Mouse (Mus musculus): ENCODE data around the gene Cela3a. TPM values are rescaled to one million over a fixed set of nuclear protein-coding genes. Genes with fewer than 3 reads are reported as not detected.

Gene Cela3a
- polyA plus RNA-seq, 1 experiment = not detected

- Histone ChIP-seq H3K27ac (ENCODE audit: insufficient read depth, low read length) (no peak overlapping the region), H3K4me3 (ENCODE audit: low read depth, low read length) (no peak overlapping the region), H3K4me1 (ENCODE audit: control insufficient read depth, insufficient read depth, low read length) (peaks cover 6% of the 10 kb centered on the region), H3K9ac (ENCODE audit: low read depth, poor library complexity, severe bottlenecking) (no peak overlapping the region), H3K36me3 (ENCODE audit: control insufficient read depth, insufficient read depth, low read length, poor library complexity, severe bottlenecking) (no peaks in the 10 kb centered on the region), H3K9me3 (replicated peaks; ENCODE audit: control insufficient read depth, insufficient read depth, low read length, poor library complexity, severe bottlenecking) (no peaks in the 10 kb centered on the region), H3K27me3 (ENCODE audit: control insufficient read depth, insufficient read depth, low read length, poor library complexity, severe bottlenecking) (no peaks in the 10 kb centered on the region)
- no peak for TF ChIP-seq CTCF (IDR thresholded peaks at IDR 0.05; ENCODE audit: low read depth, low read length)
- no peak for TF ChIP-seq POLR2A (IDR thresholded peaks at IDR 0.05; ENCODE audit: insufficient read depth, low read length)
- no peak for TF ChIP-seq EP300 (IDR thresholded peaks at IDR 0.05; ENCODE audit: insufficient read depth, low read depth, low read length)
Observed at GRCm38 (mm10) chr4:137371596-137372523, 37.7 kb downstream of the Cela3a start.

GRCm38 (mm10) chr4:137369954-137370750, 39.4 kb downstream of the Cela3a start:
- no peaks in the 10 kb centered on the region for H3K27me3 ChIP-seq (ENCODE audit: control insufficient read depth, insufficient read depth, low read length, poor library complexity, severe bottlenecking)
- peak overlapping the region; percentile 65 for H3K9ac ChIP-seq (ENCODE audit: low read depth, poor library complexity, severe bottlenecking)
- no peaks in the 10 kb centered on the region for H3K36me3 ChIP-seq (ENCODE audit: control insufficient read depth, insufficient read depth, low read length, poor library complexity, severe bottlenecking)
- H3K4me1 ChIP-seq (ENCODE audit: control insufficient read depth, insufficient read depth, low read length) = peaks cover 6% of the 10 kb centered on the region
- peak overlapping the region; percentile 44 for H3K4me3 ChIP-seq (ENCODE audit: low read depth, low read length)
- no peak overlapping the region for H3K27ac ChIP-seq (ENCODE audit: insufficient read depth, low read length)
- TF ChIP-seq POLR2A (IDR thresholded peaks at IDR 0.05; ENCODE audit: insufficient read depth, low read length) (no peak), EP300 (IDR thresholded peaks at IDR 0.05; ENCODE audit: insufficient read depth, low read depth, low read length) (0 out of 2 replicates have a peak, but pooled peaks have one; percentile 6)
- no peaks in the 10 kb centered on the region for H3K9me3 ChIP-seq (replicated peaks; ENCODE audit: control insufficient read depth, insufficient read depth, low read length, poor library complexity, severe bottlenecking)

- Histone ChIP-seq H3K4me3 (ENCODE audit: low read depth, low read length) (no peak overlapping the region), H3K36me3 (ENCODE audit: control insufficient read depth, insufficient read depth, low read length, poor library complexity, severe bottlenecking) (no peaks in the 10 kb centered on the region), H3K4me1 (ENCODE audit: control insufficient read depth, insufficient read depth, low read length) (peaks cover 2% of the 10 kb centered on the region), H3K27ac (ENCODE audit: insufficient read depth, low read length) (no peak overlapping the region), H3K9ac (ENCODE audit: low read depth, poor library complexity, severe bottlenecking) (no peak overlapping the region), H3K9me3 (replicated peaks; ENCODE audit: control insufficient read depth, insufficient read depth, low read length, poor library complexity, severe bottlenecking) (no peaks in the 10 kb centered on the region), H3K27me3 (ENCODE audit: control insufficient read depth, insufficient read depth, low read length, poor library complexity, severe bottlenecking) (no peaks in the 10 kb centered on the region)
- no peak for TF ChIP-seq POLR2A (IDR thresholded peaks at IDR 0.05; ENCODE audit: insufficient read depth, low read length)
- no peak for TF ChIP-seq CTCF (IDR thresholded peaks at IDR 0.05; ENCODE audit: low read depth, low read length)
- TF ChIP-seq EP300 (IDR thresholded peaks at IDR 0.05; ENCODE audit: insufficient read depth, low read depth, low read length) = no peak
Observed at GRCm38 (mm10) chr4:137368198-137368597, 41.4 kb downstream of the Cela3a start.

DNA sequence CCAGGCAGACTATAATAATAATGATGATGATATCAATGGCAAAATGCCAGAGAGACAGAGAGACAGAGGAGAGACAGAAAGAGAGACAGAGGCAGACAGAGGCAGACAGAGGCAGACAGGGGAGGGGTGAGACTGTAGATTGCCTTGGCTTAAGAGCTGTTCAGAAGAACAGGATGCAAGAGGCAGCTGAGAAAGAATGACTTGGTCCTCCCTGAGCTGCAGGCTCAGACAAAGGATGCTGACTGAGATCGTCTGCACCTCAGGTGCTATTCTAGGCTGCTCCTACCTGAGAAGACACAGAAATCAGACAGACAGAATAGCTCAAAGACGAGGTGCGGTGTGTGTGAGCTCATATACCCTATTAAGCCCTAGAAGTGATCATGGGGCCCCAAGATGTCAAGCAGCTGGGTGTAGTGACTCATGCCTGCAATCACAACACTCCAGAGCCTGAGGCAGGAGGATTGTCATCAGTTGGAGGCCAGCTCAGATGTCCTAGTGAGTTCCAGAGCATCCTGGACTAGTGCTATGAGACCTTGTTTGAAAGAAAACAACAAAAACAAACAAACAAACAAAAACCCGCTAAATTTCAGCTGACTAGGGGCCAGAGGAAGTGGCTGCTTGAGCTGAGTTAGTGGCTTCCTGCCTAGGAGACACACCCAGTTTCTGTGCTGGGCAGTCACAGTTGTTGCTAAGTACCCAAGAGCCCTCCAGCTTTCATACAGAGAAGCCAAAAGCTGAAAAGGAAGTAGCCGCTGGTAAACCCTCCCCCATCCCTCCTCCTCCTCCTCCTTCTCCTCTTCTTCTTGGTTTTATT, 42.1 kb downstream of the Cela3a start:
- no peak overlapping the region for H3K4me3 ChIP-seq (ENCODE audit: low read depth, low read length)
- H3K27ac ChIP-seq (ENCODE audit: insufficient read depth, low read length) = no peak overlapping the region
- no peak overlapping the region for H3K9ac ChIP-seq (ENCODE audit: low read depth, poor library complexity, severe bottlenecking)
- H3K36me3 ChIP-seq (ENCODE audit: control insufficient read depth, insufficient read depth, low read length, poor library complexity, severe bottlenecking) = no peaks in the 10 kb centered on the region
- peaks cover 2% of the 10 kb centered on the region for H3K4me1 ChIP-seq (ENCODE audit: control insufficient read depth, insufficient read depth, low read length)
- H3K9me3 ChIP-seq (replicated peaks; ENCODE audit: control insufficient read depth, insufficient read depth, low read length, poor library complexity, severe bottlenecking) = no peaks in the 10 kb centered on the region
- H3K27me3 ChIP-seq (ENCODE audit: control insufficient read depth, insufficient read depth, low read length, poor library complexity, severe bottlenecking) = no peaks in the 10 kb centered on the region
- no peak for TF ChIP-seq POLR2A (IDR thresholded peaks at IDR 0.05; ENCODE audit: insufficient read depth, low read length)
- no peak for TF ChIP-seq CTCF (IDR thresholded peaks at IDR 0.05; ENCODE audit: low read depth, low read length)
- TF ChIP-seq EP300 (IDR thresholded peaks at IDR 0.05; ENCODE audit: insufficient read depth, low read depth, low read length) = no peak

DNA sequence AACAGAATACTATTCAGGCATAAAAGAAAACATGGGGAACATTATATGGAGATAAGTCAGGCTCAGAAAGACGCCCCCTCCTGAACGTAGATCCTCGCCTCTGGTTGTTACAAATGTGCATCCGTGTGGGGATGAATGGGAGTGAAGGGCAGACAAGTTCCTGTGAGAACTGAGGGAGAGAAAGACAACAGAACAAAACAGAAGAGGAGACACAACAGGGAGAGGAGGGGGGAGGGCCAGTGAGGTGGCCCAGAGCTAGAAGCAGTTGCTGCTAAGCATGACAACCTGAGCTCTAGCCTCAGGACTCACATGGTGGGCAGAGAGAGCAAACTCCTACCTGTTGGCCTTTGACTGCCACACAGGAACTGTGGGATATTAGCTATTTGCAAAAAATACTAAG, 43.5 kb downstream of the Cela3a start:
- no peak for TF ChIP-seq CTCF (IDR thresholded peaks at IDR 0.05; ENCODE audit: low read depth, low read length)
- no peak for TF ChIP-seq EP300 (IDR thresholded peaks at IDR 0.05; ENCODE audit: insufficient read depth, low read depth, low read length)
- TF ChIP-seq POLR2A (IDR thresholded peaks at IDR 0.05; ENCODE audit: insufficient read depth, low read length) = no peak
- Histone ChIP-seq H3K9me3 (replicated peaks; ENCODE audit: control insufficient read depth, insufficient read depth, low read length, poor library complexity, severe bottlenecking) (no peaks in the 10 kb centered on the region), H3K9ac (ENCODE audit: low read depth, poor library complexity, severe bottlenecking) (no peak overlapping the region), H3K4me1 (ENCODE audit: control insufficient read depth, insufficient read depth, low read length) (peaks cover 2% of the 10 kb centered on the region), H3K4me3 (ENCODE audit: low read depth, low read length) (no peak overlapping the region), H3K27me3 (ENCODE audit: control insufficient read depth, insufficient read depth, low read length, poor library complexity, severe bottlenecking) (no peaks in the 10 kb centered on the region), H3K27ac (ENCODE audit: insufficient read depth, low read length) (no peak overlapping the region), H3K36me3 (ENCODE audit: control insufficient read depth, insufficient read depth, low read length, poor library complexity, severe bottlenecking) (no peaks in the 10 kb centered on the region)
